Mouse (Mus musculus) cortical plate, adult 2 months (tissue): Measurements from ENCODE around the gene Sbf2. TPM values are rescaled to one million over a fixed set of nuclear protein-coding genes. Genes with fewer than 3 reads are reported as not detected.

Source experiments
- H3K27ac ChIP-seq: fragments of 200-500 bp; 2 replicates; pipeline ENCODE4 v1.5.1; 2012; ENCODE audit warnings: low read length, control low read depth, inconsistent platforms; ENCODE audit not compliant: insufficient read depth
- H3K4me1 ChIP-seq: fragments of 200-500 bp; 2 replicates; pipeline ENCODE4 v1.6.1; 2011; ENCODE audit warnings: low read length; ENCODE audit not compliant: control insufficient read depth, insufficient read depth
- H3K4me3 ChIP-seq: fragments of 200-500 bp; 2 replicates; pipeline ENCODE4 v1.5.1; 2011; ENCODE audit warnings: mild to moderate bottlenecking, low read length, control low read depth; ENCODE audit not compliant: insufficient read depth
- CTCF ChIP-seq: fragments of 200-500 bp; IDR thresholded peaks from 2 replicates; pipeline ENCODE4 v1.5.1; 2011; ENCODE audit warnings: mild to moderate bottlenecking, control low read depth, low read length; ENCODE audit not compliant: insufficient read depth; ENCODE audit errors: extremely low read depth
- POLR2A ChIP-seq: fragments of 200-500 bp; IDR thresholded peaks from 2 replicates; pipeline ENCODE4 v1.6.1; 2011; ENCODE audit warnings: mild to moderate bottlenecking, low read length, control low read depth; ENCODE audit not compliant: insufficient read depth; ENCODE audit errors: extremely low read depth
- polyA plus RNA-seq: library from polyadenylated mRNA; depleted of rRNA; stranded (reverse); fragments of >200 nt; gene quantifications from 2 replicates; pipeline ENCODE4 v1.2.3, GENCODE M21; 2012

The Sbf2 gene
- polyA plus RNA-seq, 1 experiment, result 32.8 TPM

DNA sequence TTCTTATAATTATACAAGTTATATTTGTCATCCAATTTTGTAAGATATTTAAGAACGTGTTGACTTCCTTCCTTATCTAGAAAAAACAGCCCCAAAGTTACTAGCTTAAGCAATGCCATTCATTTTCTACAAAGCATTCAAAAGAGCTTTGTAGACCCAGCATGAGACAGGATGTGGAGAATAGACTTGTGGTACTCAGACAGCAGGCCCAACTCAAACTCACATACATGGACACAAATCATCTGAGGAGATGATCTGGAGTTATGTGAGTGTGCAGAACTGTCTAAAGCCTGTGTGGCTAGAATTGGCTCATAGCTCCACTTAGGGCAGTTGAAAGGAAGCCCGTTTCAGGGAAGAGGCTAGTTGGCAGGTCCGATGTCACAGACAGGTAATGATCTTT lies 233.1 kb downstream of the Sbf2 start:
- Histone ChIP-seq H3K27ac (no peak overlapping the region), H3K4me3 (no peak overlapping the region), H3K4me1 (peaks cover 3% of the 10 kb centered on the region)
- no peak for TF ChIP-seq POLR2A
- no peak for TF ChIP-seq CTCF

DNA sequence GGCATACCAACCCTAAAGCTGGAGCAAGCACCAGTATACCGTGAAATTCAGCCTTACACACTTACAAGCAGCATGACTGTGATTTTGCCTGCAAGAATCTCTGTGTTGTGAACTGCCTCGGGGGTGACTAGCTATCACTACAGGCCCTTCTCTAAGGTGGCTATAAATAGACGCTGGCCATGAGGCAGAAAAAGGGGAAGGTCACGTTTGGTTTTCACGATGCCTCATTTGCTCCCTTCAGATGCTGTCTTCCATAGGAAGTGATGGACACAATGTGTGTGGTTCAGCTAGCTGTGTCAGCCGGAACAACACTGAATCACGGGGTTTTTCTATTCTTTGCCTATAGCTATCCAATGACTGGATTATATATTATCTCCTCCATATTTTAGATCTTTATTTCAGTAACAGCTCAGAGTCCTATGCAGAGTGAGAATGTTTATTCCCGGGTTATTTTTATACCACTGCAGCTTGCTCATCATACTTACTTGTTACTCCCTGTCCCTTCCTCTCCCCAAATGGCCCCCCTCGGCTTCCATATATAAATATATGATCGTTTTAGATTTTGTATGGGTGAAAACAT lies 235.3 kb downstream of the Sbf2 start:
- H3K4me3 ChIP-seq, result no peak overlapping the region
- H3K27ac ChIP-seq, result no peak overlapping the region
- H3K4me1 ChIP-seq, result peaks cover 3% of the 10 kb centered on the region
- TF ChIP-seq POLR2A (no peak), CTCF (no peak)

DNA sequence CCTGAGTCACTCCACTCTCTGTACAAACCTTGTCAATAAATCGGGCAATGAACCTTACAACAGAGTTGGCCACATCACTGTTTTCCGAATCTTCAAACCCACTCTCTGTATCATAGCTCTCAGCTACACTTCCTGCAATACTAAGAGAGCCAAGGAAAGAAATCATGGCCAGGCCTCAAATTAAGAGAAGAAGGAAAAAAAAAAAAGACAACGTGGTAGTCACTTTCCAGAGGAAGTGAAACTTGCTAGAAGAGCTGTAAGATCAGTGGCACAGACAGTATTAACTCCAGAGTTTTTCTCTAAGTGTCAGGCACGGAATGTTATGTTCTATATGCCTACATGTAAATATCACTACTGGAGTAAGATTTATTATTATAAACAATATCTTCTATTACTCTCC lies 242.2 kb downstream of the Sbf2 start:
- Histone ChIP-seq H3K27ac (no peak overlapping the region), H3K4me3 (no peak overlapping the region), H3K4me1 (no peaks in the 10 kb centered on the region)
- TF ChIP-seq CTCF, result no peak
- TF ChIP-seq POLR2A, result no peak

DNA sequence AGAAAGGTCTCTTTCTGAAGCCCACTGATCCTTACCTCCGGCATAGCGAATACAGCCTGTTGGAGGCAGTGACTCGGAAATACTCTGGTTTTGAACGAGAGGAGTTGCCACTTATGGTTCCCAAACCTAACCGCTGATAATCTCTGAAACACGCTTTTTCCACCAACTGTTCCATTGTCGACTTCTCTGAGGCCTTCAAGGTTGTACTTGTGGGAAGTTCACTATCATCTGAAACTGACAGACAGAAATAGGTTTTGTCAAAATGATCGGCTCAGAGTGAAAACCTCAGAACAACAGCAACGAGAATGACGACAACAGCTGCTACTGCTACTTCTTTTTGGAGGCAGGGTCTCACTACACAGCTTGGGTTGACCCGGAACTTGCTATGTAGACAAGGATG lies 252.7 kb downstream of the Sbf2 start:
- no peak overlapping the region for H3K27ac ChIP-seq
- no peaks in the 10 kb centered on the region for H3K4me1 ChIP-seq
- H3K4me3 ChIP-seq, result no peak overlapping the region
- TF ChIP-seq POLR2A (no peak), CTCF (no peak)

DNA sequence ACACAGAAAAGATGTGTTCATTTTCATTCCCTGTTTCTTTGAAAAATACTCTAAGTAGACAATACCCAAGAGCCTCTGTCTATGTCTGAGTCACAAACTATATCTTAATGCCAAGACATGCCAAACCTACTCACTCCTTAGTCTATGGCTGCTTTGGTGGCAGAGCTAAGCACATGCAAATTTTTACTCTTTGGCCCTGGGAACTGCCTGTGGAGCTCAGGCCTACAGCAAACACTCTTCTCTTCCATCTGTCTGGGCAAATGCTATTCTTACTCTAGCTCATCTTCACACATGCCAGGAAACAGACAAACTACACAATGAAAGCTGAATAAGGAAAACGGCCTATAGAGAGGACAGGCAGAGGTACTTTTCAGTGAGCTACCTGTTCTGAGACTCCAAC lies 253.2 kb downstream of the Sbf2 start:
- no peaks in the 10 kb centered on the region for H3K4me1 ChIP-seq
- no peak overlapping the region for H3K27ac ChIP-seq
- no peak overlapping the region for H3K4me3 ChIP-seq
- TF ChIP-seq POLR2A (no peak), CTCF (no peak)

DNA sequence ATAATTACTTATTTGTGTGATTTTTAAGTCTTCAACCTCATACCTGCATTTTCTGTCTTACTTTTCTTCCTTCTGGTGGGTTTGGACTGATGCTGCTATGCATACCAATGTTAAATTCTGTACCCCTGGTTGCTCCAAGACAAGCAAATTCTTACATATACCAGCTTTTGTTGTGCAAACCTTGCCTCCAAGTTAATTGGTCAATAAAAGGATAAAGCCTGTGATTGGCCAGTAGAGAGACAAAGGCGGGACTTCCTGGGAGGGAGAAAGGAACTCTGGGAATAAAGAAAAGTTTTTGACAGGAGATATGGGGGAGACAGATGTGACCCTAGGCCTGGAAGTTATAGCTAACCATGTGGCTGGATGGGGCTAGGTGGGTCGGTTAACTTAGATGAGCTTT lies 255.3 kb downstream of the Sbf2 start:
- Histone ChIP-seq H3K27ac (no peak overlapping the region), H3K4me1 (no peaks in the 10 kb centered on the region), H3K4me3 (no peak overlapping the region)
- no peak for TF ChIP-seq CTCF
- TF ChIP-seq POLR2A, result no peak

DNA sequence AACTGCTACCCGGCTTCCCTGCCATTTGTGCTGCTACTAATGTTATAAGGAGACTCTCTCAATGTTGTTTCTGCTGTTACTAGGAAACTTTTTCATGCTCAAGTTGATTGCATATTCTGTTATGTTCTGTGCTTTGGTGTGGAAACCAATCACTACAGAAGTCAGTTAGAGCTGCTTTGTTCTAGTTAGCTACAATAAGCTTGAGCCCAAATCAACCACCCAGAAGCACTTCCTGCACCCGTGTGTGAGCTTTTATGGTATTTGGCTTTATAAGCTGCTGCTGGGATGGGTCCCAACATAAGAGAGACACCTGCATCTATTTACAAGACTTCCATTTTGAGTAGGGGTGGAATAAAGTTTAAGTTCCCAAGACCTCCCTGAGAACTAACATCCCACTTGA lies 260.8 kb downstream of the Sbf2 start:
- no peak overlapping the region for H3K27ac ChIP-seq
- no peak overlapping the region for H3K4me3 ChIP-seq
- TF ChIP-seq POLR2A, result no peak
- no peak for TF ChIP-seq CTCF
- no peaks in the 10 kb centered on the region for H3K4me1 ChIP-seq

DNA sequence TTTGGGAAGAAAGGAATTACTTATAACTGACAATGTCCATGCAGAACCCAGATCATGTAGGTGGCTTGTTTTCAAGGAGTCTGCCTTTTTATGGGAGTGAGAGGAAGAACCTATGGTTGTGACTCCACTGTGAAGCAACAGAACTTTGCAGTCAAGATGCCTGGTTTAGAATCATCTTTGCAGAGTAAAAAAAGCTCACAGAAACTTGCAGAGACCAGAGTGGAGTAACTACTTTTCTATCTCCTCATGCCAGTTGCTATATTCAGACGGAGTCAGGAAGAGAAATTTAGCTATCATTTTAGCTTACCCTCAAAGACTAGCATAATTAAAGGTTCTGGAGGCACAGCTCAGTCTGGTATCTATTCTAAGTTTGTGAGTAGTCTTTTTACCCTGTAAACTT lies 267.5 kb downstream of the Sbf2 start:
- TF ChIP-seq CTCF (no peak), POLR2A (no peak)
- Histone ChIP-seq H3K27ac (no peak overlapping the region), H3K4me3 (no peak overlapping the region), H3K4me1 (peaks cover 2% of the 10 kb centered on the region; the same call in 1 of the 2 replicates)

DNA sequence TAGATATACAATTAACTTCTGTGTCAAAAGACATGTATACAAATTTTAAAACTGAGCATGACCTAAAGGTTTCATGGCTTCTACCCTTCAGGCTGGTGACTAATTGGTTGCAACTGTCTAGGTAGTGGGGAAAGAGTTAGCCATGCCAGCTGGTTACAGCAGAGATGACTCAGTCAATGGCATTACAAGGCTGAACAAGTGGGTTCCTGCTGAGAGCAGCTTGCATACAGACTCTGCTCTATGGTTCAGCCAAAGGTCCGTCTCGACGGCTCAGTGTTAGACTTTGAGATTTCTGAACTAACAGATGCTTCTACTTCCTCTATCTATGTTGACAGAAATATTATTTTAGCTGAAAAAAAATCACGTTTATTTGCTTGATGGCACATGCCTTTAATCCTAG lies 277.1 kb downstream of the Sbf2 start:
- Histone ChIP-seq H3K4me1 (no peaks in the 10 kb centered on the region), H3K4me3 (no peak overlapping the region), H3K27ac (no peak overlapping the region)
- TF ChIP-seq CTCF, result no peak
- TF ChIP-seq POLR2A, result no peak

DNA sequence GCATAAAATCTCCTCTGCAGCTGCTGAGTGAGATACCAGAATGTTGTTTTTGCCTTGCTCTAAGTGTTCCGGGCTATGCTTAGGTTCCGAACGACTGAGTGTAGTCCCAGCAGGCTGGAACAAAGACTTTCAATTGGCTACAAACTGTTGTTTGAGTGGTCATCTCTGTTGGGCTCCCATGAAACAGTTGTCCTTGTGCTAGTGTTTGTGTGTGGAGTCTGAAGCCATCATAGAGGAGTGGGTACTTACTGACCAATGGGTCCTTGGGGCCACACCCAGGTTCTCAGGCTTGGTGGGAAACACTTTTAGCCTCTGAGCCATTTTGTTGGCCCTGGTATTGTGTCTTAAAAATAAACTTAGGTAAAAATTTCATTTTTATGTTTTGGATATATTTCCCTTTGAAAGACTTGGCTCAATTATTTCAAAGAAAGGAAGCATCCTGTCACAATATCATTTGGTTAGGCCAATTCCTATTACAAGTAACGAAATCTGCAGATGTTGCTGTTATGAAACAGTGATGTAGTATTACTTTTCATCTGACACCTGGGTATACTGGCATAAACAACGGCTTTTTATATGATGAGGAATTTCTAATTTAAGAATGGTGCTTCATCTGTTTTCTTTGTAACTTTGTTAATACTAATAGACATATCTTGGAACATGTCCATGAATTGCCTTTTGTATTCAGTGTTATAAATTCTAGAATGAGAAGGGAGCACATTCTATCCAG lies 289.2 kb downstream of the Sbf2 start:
- Histone ChIP-seq H3K4me3 (no peak overlapping the region), H3K27ac (no peak overlapping the region), H3K4me1 (no peaks in the 10 kb centered on the region)
- TF ChIP-seq POLR2A, result no peak
- no peak for TF ChIP-seq CTCF

DNA sequence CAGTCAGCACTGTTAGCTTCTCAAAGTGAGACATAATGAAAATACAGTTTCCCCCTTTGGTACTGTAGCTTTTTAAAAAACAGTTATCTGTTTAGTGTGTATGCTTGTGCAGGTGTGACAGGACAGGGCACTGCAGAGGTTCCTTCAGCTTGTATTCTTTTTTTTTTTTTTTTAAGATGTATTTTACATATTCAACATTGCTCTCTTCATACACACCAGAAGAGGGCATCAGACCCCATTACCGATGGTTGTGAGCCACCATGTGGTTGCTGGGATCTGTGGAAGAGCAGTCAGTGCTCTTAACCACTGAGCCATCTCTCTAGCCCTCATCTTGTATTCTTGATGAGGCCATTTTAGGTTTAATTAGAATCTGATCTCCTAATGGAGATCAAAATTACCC lies 289.9 kb downstream of the Sbf2 start:
- H3K4me3 ChIP-seq, result no peak overlapping the region
- TF ChIP-seq CTCF (no peak), POLR2A (no peak)
- H3K4me1 ChIP-seq, result no peaks in the 10 kb centered on the region
- H3K27ac ChIP-seq, result no peak overlapping the region
